Mouse (Mus musculus): ENCODE measurements around the gene Pde4b. TPM values are rescaled to one million over a fixed set of nuclear protein-coding genes. Genes with fewer than 3 reads are reported as not detected.

The Pde4b gene
- polyA plus RNA-seq, 1 experiment from 2014 or later: 6.2 TPM

GRCm38 (mm10) chr4:102567676-102568254 is 480.4 kb downstream of the Pde4b start:
- 14% methylated on average over 4 of the region's 4 CpGs for WGBS
- peaks cover 44% of the 10 kb centered on the region for H3K4me1 ChIP-seq
- no peak overlapping the region for H3K27ac ChIP-seq
- H3K9me3 ChIP-seq (replicated peaks): no peaks in the 10 kb centered on the region
- H3K4me3 ChIP-seq: no peak overlapping the region
- DNase-seq (ENCODE audit: low spot score): peak; percentile 21
- H3K27me3 ChIP-seq (ENCODE audit: low read depth, poor library complexity, severe bottlenecking): peaks cover 23% of the 10 kb centered on the region; the same call in 1 of the 2 replicates
- no peaks in the 10 kb centered on the region for H3K36me3 ChIP-seq

DNA sequence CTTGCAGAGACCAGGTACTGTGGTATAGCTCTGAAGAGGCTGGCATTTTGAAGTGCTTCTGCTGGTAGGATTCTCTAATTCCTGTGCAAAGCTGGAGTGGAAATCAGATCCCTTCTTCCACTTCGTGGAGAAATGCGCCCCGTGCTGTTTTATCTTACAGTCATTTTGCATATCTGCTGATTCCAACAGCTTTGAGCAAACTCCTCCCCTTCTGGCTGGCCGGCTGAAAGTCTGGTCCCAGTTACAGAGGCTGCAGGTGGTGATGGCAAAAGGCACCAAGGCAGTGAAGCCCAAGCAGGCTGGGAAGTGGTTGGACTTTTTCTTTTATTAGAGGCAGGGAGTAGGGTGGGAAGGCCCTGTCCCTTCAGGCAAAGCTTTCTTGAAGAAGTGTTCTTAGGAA is 481.2 kb downstream of the Pde4b start:
- H3K27me3 ChIP-seq (ENCODE audit: low read depth, poor library complexity, severe bottlenecking): peaks cover 23% of the 10 kb centered on the region; the same call in 1 of the 2 replicates
- peak overlapping the region; percentile 19; the same call in 1 of the 2 replicates for H3K4me3 ChIP-seq
- WGBS: 3% methylated on average over 4 of the region's 4 CpGs
- peak; percentile 52 for DNase-seq (ENCODE audit: low spot score)
- H3K36me3 ChIP-seq: no peaks in the 10 kb centered on the region
- H3K27ac ChIP-seq: peak overlapping the region; percentile 42; the same call in 1 of the 2 replicates
- H3K9me3 ChIP-seq (replicated peaks): no peaks in the 10 kb centered on the region
- H3K4me1 ChIP-seq: peaks cover 44% of the 10 kb centered on the region

DNA sequence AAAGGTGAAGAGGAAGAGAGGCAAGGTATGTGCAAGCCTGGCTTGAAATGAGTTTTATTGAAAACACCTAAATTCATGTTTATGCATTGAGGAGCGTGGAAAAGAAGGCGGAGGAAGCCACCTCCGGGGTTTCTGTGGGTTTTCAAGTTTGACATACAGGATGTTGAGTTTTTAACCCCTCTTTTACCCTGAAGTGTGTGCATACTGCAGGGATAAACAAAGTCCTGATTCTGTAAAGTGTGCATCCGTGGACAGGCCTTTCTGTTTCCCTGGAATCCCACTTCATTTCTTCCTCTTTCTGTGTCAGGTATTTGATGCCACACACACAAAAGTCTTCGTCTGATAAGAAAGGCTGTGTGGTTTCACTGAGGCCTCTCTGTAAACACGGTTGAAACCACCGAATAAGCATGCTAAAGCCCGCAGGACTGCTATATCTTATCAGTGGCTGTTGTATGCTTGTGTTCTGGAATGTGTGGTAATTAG is 481.8 kb downstream of the Pde4b start:
- H3K27ac ChIP-seq: peak overlapping the region; percentile 42; the same call in 1 of the 2 replicates
- peaks cover 23% of the 10 kb centered on the region; the same call in 1 of the 2 replicates for H3K27me3 ChIP-seq (ENCODE audit: low read depth, poor library complexity, severe bottlenecking)
- 12% methylated on average over 8 of the region's 8 CpGs for WGBS
- H3K4me1 ChIP-seq: peaks cover 44% of the 10 kb centered on the region
- no peaks in the 10 kb centered on the region for H3K36me3 ChIP-seq
- no peaks in the 10 kb centered on the region for H3K9me3 ChIP-seq (replicated peaks)
- DNase-seq (ENCODE audit: low spot score): no peak
- peak overlapping the region; percentile 19; the same call in 1 of the 2 replicates for H3K4me3 ChIP-seq

DNA sequence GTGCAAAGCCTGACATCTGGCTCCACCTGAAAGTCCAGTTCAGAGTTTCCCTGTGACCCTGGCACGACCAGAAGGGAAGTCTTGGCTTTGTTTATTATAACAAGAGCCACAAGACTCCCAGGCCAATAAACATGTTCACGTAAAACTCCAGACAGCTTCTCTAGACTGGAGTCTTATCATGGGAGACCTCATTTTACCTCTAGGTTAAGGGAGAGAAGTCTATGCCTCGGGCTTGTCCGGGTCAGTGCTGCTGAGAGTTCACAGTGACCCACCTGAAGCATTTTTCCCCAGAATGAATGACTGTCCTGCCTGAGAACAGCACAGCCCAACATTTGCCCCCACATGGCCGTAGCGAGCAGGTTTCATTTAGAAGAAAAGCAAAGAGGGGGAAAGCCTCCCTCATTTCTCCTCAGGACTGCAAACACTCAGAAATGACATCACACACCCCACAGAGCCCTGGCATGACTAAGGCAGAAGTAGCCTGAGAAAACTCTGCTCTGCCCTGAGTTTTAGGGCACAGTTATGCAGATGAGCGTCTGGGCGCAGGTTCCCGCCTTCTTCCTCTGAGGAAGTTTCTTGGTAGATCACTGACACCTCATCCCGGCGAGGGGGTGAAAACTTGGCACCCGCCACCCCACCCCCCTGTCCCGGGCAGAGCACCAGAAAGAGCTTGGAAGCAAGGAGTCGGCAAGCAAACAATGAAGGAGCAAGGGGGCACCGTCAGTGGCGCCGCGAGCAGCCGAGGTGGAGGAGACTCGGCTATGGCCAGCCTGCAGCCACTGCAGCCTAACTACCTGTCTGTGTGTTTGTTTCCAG is 482.8 kb downstream of the Pde4b start:
- DNase-seq (ENCODE audit: low spot score): peak; percentile 70
- Histone ChIP-seq H3K27ac (peak overlapping the region; percentile 87), H3K9me3 (replicated peaks) (no peaks in the 10 kb centered on the region), H3K36me3 (no peaks in the 10 kb centered on the region), H3K4me1 (peaks cover 48% of the 10 kb centered on the region), H3K4me3 (peak overlapping the region; percentile 67), H3K27me3 (ENCODE audit: low read depth, poor library complexity, severe bottlenecking) (peaks cover 23% of the 10 kb centered on the region; the same call in 1 of the 2 replicates)
- WGBS: under 1% methylated on average over 20 of the region's 20 CpGs

- H3K27ac ChIP-seq: peak overlapping the region; percentile 87
- WGBS: 5% methylated on average over 20 of the region's 20 CpGs
- no peaks in the 10 kb centered on the region for H3K9me3 ChIP-seq (replicated peaks)
- H3K4me3 ChIP-seq: peak overlapping the region; percentile 67
- H3K27me3 ChIP-seq (ENCODE audit: low read depth, poor library complexity, severe bottlenecking): peaks cover 23% of the 10 kb centered on the region; the same call in 1 of the 2 replicates
- peaks cover 45% of the 10 kb centered on the region for H3K4me1 ChIP-seq
- H3K36me3 ChIP-seq: no peaks in the 10 kb centered on the region
- no peak for DNase-seq (ENCODE audit: low spot score)
Observed at GRCm38 (mm10) chr4:102570766-102571411, 483.5 kb downstream of the Pde4b start.

- no peaks in the 10 kb centered on the region for H3K36me3 ChIP-seq
- H3K27ac ChIP-seq: peak overlapping the region; percentile 7; the same call in 1 of the 2 replicates
- H3K4me1 ChIP-seq: peaks cover 38% of the 10 kb centered on the region
- 83% methylated on average over 6 of the region's 6 CpGs for WGBS
- H3K9me3 ChIP-seq (replicated peaks): no peaks in the 10 kb centered on the region
- peaks cover 23% of the 10 kb centered on the region; the same call in 1 of the 2 replicates for H3K27me3 ChIP-seq (ENCODE audit: low read depth, poor library complexity, severe bottlenecking)
- peak overlapping the region; percentile 67; the same call in 1 of the 2 replicates for H3K4me3 ChIP-seq
- DNase-seq (ENCODE audit: low spot score): peak; percentile 25
Observed at GRCm38 (mm10) chr4:102572031-102572430, 484.7 kb downstream of the Pde4b start.

GRCm38 (mm10) chr4:102572591-102572990 is 485.2 kb downstream of the Pde4b start:
- H3K27ac ChIP-seq: no peak overlapping the region
- WGBS: 76% methylated on average over 3 of the region's 3 CpGs
- peaks cover 21% of the 10 kb centered on the region; the same call in 1 of the 2 replicates for H3K27me3 ChIP-seq (ENCODE audit: low read depth, poor library complexity, severe bottlenecking)

GRCm38 (mm10) chr4:102573361-102573781 is 486.0 kb downstream of the Pde4b start:
- DNase-seq (ENCODE audit: low spot score): no peak
- Histone ChIP-seq H3K4me3 (no peak overlapping the region), H3K9me3 (replicated peaks) (no peaks in the 10 kb centered on the region), H3K36me3 (no peaks in the 10 kb centered on the region), H3K27ac (no peak overlapping the region), H3K4me1 (peaks cover 28% of the 10 kb centered on the region), H3K27me3 (ENCODE audit: low read depth, poor library complexity, severe bottlenecking) (peaks cover 17% of the 10 kb centered on the region; the same call in 1 of the 2 replicates)
- WGBS: 73% methylated on average over 4 of the region's 4 CpGs

More at GRCm38 (mm10) chr4:102572591-102572990, 485.2 kb downstream of the Pde4b start:
- no peak for DNase-seq (ENCODE audit: low spot score)
- Histone ChIP-seq H3K36me3 (no peaks in the 10 kb centered on the region), H3K9me3 (replicated peaks) (no peaks in the 10 kb centered on the region), H3K4me1 (peaks cover 33% of the 10 kb centered on the region), H3K4me3 (0 out of 2 replicates have a peak overlapping the region, but pooled peaks have one; percentile 67)

- Histone ChIP-seq H3K27me3 (ENCODE audit: low read depth, poor library complexity, severe bottlenecking) (peaks cover 14% of the 10 kb centered on the region; the same call in 1 of the 2 replicates), H3K4me3 (no peak overlapping the region), H3K9me3 (replicated peaks) (no peaks in the 10 kb centered on the region), H3K36me3 (no peaks in the 10 kb centered on the region), H3K4me1 (peaks cover 19% of the 10 kb centered on the region), H3K27ac (no peak overlapping the region)
- no peak for DNase-seq (ENCODE audit: low spot score)
- WGBS: 59% methylated on average over 9 of the region's 9 CpGs
Observed at GRCm38 (mm10) chr4:102574226-102574625, 486.9 kb downstream of the Pde4b start.

DNA sequence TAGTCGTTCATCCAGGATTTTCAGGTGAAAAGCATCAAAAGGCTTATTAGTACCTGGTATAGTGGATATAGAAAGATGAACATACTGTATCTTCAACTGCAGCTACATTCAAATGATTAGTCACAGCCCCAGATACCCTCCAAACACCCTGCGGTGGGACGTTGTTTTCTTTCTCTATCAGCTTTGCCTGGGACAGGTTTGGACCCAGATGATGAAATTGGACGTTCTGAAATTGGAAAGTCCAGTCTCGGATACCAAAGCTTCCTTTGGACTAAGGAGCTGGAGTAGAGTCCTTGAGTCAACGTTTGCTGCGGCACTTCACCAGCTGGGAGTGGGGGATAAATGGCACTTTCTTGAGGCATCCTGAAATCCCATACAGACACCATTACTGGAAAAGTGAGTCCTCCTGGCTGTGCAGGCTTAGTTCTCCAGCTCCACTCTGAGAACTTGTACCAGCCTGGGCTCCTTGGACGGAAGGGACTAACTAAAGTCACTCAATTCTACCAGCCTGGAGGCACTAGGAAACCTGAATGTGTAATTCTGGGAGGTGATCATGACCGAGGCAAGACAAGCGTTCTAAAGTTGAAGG is 487.4 kb downstream of the Pde4b start:
- Histone ChIP-seq H3K4me1 (peaks cover 14% of the 10 kb centered on the region), H3K4me3 (no peak overlapping the region), H3K36me3 (no peaks in the 10 kb centered on the region), H3K27ac (no peak overlapping the region), H3K27me3 (ENCODE audit: low read depth, poor library complexity, severe bottlenecking) (peaks cover 14% of the 10 kb centered on the region; the same call in 1 of the 2 replicates), H3K9me3 (replicated peaks) (no peaks in the 10 kb centered on the region)
- WGBS: 90% methylated on average over 10 of the region's 10 CpGs
- DNase-seq (ENCODE audit: low spot score): no peak

DNA sequence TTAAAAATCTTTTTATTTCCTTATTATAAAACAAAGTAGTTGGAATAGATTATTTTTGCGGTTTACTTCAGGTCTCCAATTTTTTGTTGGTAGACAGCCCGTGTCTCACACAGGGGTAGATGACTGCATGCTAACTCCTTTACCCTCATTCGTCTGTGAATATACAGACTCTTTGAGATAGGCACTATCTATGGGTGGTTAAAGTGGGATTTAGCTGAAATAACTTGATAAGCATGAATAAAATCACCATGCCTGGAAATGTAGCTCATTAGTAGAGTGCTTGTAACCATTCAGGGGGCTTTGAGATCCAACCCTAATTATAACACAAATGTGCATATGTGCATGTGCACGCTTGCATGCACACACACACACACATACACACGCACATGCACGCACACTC is 488.8 kb downstream of the Pde4b start:
- WGBS: 88% methylated on average over 6 of the region's 6 CpGs
- no peak for DNase-seq (ENCODE audit: low spot score)
- Histone ChIP-seq H3K9me3 (replicated peaks) (no peaks in the 10 kb centered on the region), H3K4me3 (no peak overlapping the region), H3K27ac (no peak overlapping the region), H3K27me3 (ENCODE audit: low read depth, poor library complexity, severe bottlenecking) (peaks cover 14% of the 10 kb centered on the region; the same call in 1 of the 2 replicates), H3K36me3 (no peaks in the 10 kb centered on the region), H3K4me1 (peaks cover 4% of the 10 kb centered on the region; the same call in 1 of the 2 replicates)

DNA sequence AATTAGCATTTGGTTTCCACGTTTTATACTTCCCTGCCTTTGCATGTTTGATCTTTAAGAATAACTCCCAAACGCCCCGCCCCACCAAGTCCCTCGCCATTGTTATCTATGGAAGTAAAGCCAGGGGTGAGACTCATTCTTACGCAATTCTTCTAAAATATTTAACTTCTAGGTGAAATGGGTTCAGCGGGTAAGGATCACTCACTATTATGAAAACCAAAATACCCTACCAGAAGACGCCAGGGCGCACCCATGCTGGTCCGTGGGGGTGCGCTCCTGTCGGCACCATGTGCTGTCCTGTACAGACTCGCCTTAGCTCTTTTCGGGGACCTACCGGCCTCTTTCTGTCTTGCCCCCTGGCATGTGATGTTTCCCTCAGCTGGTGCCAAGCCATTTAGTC is 490.3 kb downstream of the Pde4b start:
- H3K27ac ChIP-seq: no peak overlapping the region
- DNase-seq (ENCODE audit: low spot score): no peak
- 0 out of 2 replicates have a peak, but pooled peaks cover under 1% of the 10 kb centered on the region for H3K27me3 ChIP-seq (ENCODE audit: low read depth, poor library complexity, severe bottlenecking)
- 88% methylated on average over 14 of the region's 14 CpGs for WGBS
- no peaks in the 10 kb centered on the region for H3K9me3 ChIP-seq (replicated peaks)
- H3K4me3 ChIP-seq: no peak overlapping the region
- H3K4me1 ChIP-seq: peaks cover 4% of the 10 kb centered on the region; the same call in 1 of the 2 replicates
- no peaks in the 10 kb centered on the region for H3K36me3 ChIP-seq
